Mouse (Mus musculus) G1E (cell line): Measurements from ENCODE around the gene En1.

Source experiments
- CTCF ChIP-seq: IDR thresholded peaks from 2 replicates; pipeline ENCODE4 v1.5.1; 2012; ENCODE audit warnings: low read depth, low read length, inconsistent platforms, mixed read lengths
- GATA1 ChIP-seq: IDR thresholded peaks from 2 replicates; pipeline ENCODE4 v1.6.1; 2012; ENCODE audit warnings: borderline replicate concordance, low read length, inconsistent platforms, mixed read lengths
- POLR2AphosphoS5 ChIP-seq: IDR thresholded peaks from 2 replicates; pipeline ENCODE4 v1.6.1; 2012; ENCODE audit warnings: low read depth, low read length, inconsistent platforms; ENCODE audit not compliant: insufficient replicate concordance
- TAL1 ChIP-seq: conservative IDR thresholded peaks from 2 replicates; pipeline ENCODE4 v1.6.1; 2012; ENCODE audit warnings: low read depth, low read length, inconsistent platforms, mixed read lengths

GRCm38 (mm10) chr1:120588362-120589027, 13.7 kb upstream of the En1 start:
- no peak for TF ChIP-seq CTCF
- no peak for TF ChIP-seq TAL1
- TF ChIP-seq GATA1, result no peak
- no peak for TF ChIP-seq POLR2AphosphoS5
